Mouse (Mus musculus): ENCODE measurements at regions not wholly inside any gene's neighbourhood (a gene's known extent, or its start where the extent isn't known, plus 50 kb on each side); places are given as distances from the start of the nearest gene placed in this dataset.
A peak's percentile ranks its signal among the peaks of the same experiment; 100 is the strongest.

DNA sequence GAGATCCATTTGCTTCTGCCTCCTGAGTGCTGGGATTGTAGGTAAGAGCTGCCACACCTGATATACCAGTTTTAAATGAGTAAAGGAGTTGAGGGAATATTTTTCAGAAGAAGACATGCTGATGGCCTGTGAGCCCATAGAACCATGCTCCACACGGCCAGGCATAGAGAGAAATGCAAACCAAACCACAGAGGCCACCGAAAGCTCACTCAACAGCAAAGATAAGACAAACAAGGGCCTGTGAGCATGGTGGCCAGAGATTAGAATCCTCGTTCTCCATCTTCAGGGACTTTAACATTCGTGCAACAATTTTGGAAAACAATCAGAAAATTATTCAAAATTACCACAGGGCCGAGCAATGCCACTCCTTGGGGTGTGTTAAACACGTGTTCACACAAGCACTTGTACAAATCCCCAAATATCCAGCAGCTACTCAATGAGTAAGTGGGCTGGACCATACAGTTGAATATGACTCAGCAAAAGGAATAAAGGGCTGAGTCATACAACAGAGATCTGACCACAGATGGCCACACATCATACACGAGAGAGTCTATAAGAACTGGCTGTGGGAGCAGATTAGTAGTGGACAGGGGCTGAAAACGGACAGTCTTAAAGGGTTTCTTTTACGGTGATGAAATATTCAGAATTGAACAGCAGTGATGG is 147.8 kb upstream of the Dapk1 start:
- H3K4me3 ChIP-seq (replicated peaks; ENCODE audit: low read length): no peak overlapping the region
- no peaks in the 10 kb centered on the region for H3K27me3 ChIP-seq (replicated peaks; ENCODE audit: control insufficient read depth, insufficient read depth, low read length)
- H3K9ac ChIP-seq (replicated peaks; ENCODE audit: low read depth, low read length): no peak overlapping the region
- no peaks in the 10 kb centered on the region for H3K36me3 ChIP-seq (ENCODE audit: control insufficient read depth, insufficient read depth)
- no peak overlapping the region for H3K4me2 ChIP-seq (ENCODE audit: low read length)
- H3K4me1 ChIP-seq (replicated peaks; ENCODE audit: control insufficient read depth, insufficient read depth, low read length): no peaks in the 10 kb centered on the region
- WGBS: 93% methylated on average over 9 of the region's 9 CpGs
- H3K27ac ChIP-seq (ENCODE audit: low read length): no peak overlapping the region
- H3K9me3 ChIP-seq (ENCODE audit: control insufficient read depth, low read length): no peaks in the 10 kb centered on the region
- no peak for ATAC-seq

DNA sequence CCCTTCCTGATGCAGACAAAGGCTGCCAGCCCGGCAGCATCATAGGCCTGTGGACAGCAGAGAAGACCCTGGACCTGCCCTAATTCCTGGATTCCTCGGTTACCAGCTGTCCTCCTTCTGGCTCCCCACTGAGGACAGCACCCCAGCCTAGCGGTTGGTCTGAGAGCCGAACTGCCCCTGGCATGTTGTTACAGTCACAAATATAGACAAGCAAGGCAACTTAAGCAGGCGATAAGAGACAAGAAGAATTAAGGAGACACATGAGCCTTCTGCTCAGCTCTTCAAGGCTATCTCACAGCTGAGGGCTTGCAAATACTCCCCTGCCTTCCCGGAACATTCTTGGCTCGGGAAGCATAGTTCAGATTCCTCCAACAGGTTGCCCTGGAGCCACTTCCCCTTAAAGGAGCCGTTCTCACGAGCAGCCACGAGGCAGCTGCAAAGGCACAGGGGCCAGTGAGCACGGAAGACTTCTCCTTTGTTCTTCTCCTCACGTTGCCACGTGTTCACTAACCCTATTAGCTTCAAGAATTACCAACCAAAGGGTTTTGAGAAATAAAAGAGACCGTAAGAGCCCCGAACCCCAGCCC is 146.6 kb upstream of the Dapk1 start:
- Histone ChIP-seq H3K4me1 (replicated peaks; ENCODE audit: control insufficient read depth, insufficient read depth, low read length) (no peaks in the 10 kb centered on the region), H3K4me2 (ENCODE audit: low read length) (no peak overlapping the region), H3K36me3 (ENCODE audit: control insufficient read depth, insufficient read depth) (no peaks in the 10 kb centered on the region), H3K4me3 (replicated peaks; ENCODE audit: low read length) (no peak overlapping the region), H3K27me3 (replicated peaks; ENCODE audit: control insufficient read depth, insufficient read depth, low read length) (no peaks in the 10 kb centered on the region), H3K9ac (replicated peaks; ENCODE audit: low read depth, low read length) (no peak overlapping the region), H3K9me3 (ENCODE audit: control insufficient read depth, low read length) (no peaks in the 10 kb centered on the region), H3K27ac (ENCODE audit: low read length) (no peak overlapping the region)
- ATAC-seq: no peak
- WGBS: 27% methylated on average over 15 of the region's 15 CpGs

DNA sequence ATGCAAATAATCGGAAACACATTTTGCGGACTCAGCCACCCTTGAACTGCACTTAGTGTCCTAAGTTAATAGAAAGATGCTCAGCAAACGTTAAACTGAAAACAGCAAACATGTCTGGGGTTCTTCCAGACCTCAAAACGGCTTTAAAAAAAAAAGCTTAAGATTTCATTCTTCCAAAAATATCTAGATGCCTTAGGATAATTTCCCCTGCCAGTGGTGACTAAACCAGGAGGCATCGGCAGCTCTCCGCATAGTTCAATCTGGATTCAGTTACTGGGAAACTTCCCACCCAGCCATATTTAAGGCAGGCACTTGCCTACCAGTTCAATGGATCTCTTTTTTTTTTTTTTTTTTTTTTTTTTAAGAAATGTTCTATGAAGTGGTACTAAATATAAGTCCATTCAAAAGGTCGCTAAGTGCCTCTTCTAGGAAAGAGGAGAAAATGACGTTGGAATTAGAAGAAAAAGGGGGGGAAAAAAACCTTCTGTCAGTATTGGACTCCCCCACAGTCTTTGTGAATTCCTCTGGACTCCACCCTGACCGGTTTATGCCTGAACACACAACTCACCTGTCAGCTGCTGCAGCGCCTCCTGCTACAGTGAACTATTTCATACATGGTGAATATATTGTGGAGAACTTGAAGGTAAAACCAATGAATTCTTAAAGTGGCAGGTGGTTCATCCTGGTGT is 145.7 kb upstream of the Dapk1 start:
- WGBS: 81% methylated on average over 10 of the region's 10 CpGs
- no peak overlapping the region for H3K4me3 ChIP-seq (replicated peaks; ENCODE audit: low read length)
- H3K9me3 ChIP-seq (ENCODE audit: control insufficient read depth, low read length): no peaks in the 10 kb centered on the region
- H3K36me3 ChIP-seq (ENCODE audit: control insufficient read depth, insufficient read depth): no peaks in the 10 kb centered on the region
- H3K27me3 ChIP-seq (replicated peaks; ENCODE audit: control insufficient read depth, insufficient read depth, low read length): no peaks in the 10 kb centered on the region
- H3K4me2 ChIP-seq (ENCODE audit: low read length): no peak overlapping the region
- no peak overlapping the region for H3K9ac ChIP-seq (replicated peaks; ENCODE audit: low read depth, low read length)
- no peak for ATAC-seq
- H3K27ac ChIP-seq (ENCODE audit: low read length): no peak overlapping the region
- H3K4me1 ChIP-seq (replicated peaks; ENCODE audit: control insufficient read depth, insufficient read depth, low read length): no peaks in the 10 kb centered on the region

DNA sequence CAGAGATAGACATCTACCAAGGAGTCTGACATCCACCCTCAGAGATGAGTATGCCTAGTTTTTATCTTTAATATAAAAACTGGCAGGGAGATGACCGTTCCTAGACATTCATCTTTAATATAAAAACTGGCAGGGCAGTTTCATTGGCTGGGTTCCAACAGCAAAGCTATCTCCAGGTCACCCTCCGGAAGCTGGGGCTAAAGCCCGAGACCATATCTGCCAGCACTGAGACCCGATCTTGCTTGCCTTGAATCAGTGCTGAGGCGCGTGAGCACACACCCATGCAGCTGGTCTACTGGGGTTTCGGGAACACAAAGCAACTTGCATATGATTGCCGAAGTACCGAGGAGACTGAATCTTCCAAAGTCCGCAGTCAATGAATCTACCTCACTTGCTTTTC is 144.5 kb upstream of the Dapk1 start:
- Histone ChIP-seq H3K27me3 (replicated peaks; ENCODE audit: control insufficient read depth, insufficient read depth, low read length) (no peaks in the 10 kb centered on the region), H3K4me3 (replicated peaks; ENCODE audit: low read length) (no peak overlapping the region), H3K4me1 (replicated peaks; ENCODE audit: control insufficient read depth, insufficient read depth, low read length) (no peaks in the 10 kb centered on the region), H3K4me2 (ENCODE audit: low read length) (no peak overlapping the region), H3K9ac (replicated peaks; ENCODE audit: low read depth, low read length) (no peak overlapping the region), H3K36me3 (ENCODE audit: control insufficient read depth, insufficient read depth) (no peaks in the 10 kb centered on the region), H3K9me3 (ENCODE audit: control insufficient read depth, low read length) (no peaks in the 10 kb centered on the region), H3K27ac (ENCODE audit: low read length) (no peak overlapping the region)
- 96% methylated on average over 10 of the region's 10 CpGs for WGBS
- no peak for ATAC-seq

DNA sequence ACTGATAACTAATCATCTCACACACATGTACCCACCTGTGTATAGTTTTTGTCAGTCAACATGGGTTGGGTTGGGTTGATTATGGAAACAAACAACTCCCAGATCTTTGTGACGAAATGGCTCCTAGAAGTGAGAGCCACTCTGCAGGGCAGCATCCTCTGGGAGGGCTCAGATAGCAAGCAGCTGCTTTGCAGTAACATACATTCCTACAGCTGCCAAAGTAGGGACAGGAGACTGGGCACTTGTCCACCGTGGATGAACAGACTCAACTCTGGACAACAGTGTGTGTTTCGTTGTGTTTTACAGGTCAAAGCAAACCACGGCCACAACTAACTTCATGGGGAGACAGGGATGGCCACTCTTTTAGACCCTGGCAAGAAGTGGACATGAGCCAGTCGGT is 142.7 kb upstream of the Dapk1 start:
- Histone ChIP-seq H3K27ac (ENCODE audit: low read length) (no peak overlapping the region), H3K4me3 (replicated peaks; ENCODE audit: low read length) (no peak overlapping the region), H3K4me2 (ENCODE audit: low read length) (no peak overlapping the region), H3K4me1 (replicated peaks; ENCODE audit: control insufficient read depth, insufficient read depth, low read length) (no peaks in the 10 kb centered on the region), H3K9me3 (ENCODE audit: control insufficient read depth, low read length) (no peaks in the 10 kb centered on the region), H3K27me3 (replicated peaks; ENCODE audit: control insufficient read depth, insufficient read depth, low read length) (no peaks in the 10 kb centered on the region), H3K9ac (replicated peaks; ENCODE audit: low read depth, low read length) (no peak overlapping the region), H3K36me3 (ENCODE audit: control insufficient read depth, insufficient read depth) (no peaks in the 10 kb centered on the region)
- no peak for ATAC-seq
- 88% methylated on average over 5 of the region's 5 CpGs for WGBS

DNA sequence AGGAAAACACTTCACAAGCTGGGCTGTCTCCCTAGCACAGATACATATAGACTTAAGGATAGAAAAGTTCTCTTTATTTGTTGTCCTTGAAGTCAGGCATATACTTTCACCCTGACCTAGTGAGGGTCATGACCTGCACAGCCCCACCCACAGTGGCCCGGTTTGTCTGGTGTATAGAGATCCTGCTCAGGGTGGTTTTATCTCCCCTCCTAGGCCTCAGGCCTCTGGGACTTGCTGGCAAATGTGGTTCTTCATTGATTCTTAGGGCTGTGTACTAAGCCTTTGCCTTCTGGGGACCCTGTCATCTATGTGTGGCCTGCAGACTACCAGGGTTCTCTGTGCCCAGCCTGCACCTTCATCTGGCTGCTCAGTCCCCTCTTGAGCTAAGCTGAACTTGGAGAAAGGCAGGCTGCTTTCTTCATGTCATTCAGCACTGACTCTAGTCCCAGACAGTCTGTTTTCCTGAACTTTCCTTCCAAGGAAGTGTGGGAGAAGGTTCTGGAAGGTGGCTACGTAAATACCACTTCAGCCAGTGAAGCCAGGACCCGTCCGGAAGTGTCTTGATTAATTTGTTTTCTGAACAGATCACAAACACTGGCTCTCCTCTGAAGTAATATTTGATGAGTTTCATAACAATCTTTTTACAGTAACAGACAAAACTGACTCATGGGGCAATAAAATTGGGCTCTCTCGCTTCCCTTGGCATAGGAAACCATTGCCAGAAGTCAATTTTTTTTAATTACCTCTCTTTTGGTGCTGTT is 135.0 kb upstream of the Dapk1 start:
- WGBS: 91% methylated on average over 5 of the region's 5 CpGs

DNA sequence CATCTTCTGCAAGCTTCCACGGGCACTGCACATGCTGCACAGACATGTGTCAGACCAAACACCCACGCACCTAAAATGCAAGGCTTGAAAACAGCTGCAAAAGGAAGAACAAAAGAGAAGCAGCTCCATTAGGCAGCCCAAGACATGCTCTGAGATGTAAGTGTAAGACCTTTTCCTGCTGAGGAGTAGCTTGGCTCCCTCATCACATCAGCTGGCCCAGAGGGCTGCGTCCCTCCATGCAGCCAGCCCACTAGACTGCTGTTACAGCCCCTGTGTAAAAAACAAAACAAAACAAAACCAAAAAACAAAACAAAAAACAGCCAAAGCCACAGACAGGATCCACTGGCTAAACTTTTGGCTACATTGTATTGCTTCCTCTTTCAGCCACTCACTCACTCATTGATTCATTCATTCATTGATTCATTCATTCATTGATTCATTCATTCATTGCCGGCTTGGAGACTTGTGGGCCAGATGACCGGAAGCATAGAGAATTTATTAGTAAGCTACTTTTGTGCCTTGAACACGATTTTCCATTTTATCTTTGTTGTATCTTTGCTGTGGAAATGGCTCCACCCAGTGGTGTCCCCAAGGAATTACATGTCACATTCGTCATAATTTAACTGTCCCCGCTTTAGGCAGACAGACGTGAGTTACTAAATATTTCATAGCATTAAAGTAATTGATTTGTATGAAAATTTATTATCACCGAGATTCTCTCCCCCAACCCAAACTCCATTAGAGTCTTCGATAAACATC is 133.7 kb upstream of the Dapk1 start:
- Histone ChIP-seq H3K9me3 (ENCODE audit: control insufficient read depth, low read length) (no peaks in the 10 kb centered on the region), H3K4me3 (replicated peaks; ENCODE audit: low read length) (no peak overlapping the region), H3K27me3 (replicated peaks; ENCODE audit: control insufficient read depth, insufficient read depth, low read length) (no peaks in the 10 kb centered on the region), H3K4me1 (replicated peaks; ENCODE audit: control insufficient read depth, insufficient read depth, low read length) (0 out of 2 replicates have a peak, but pooled peaks cover 3% of the 10 kb centered on the region), H3K4me2 (ENCODE audit: low read length) (no peak overlapping the region), H3K36me3 (ENCODE audit: control insufficient read depth, insufficient read depth) (no peaks in the 10 kb centered on the region), H3K27ac (ENCODE audit: low read length) (no peak overlapping the region), H3K9ac (replicated peaks; ENCODE audit: low read depth, low read length) (no peak overlapping the region)
- WGBS: 17% methylated on average over 11 of the region's 11 CpGs
- peak; percentile 49; the same call in 1 of the 2 replicates for ATAC-seq

More for the DNA sequence above, 135.0 kb upstream of the Dapk1 start:
- H3K27me3 ChIP-seq (replicated peaks; ENCODE audit: control insufficient read depth, insufficient read depth, low read length): no peaks in the 10 kb centered on the region
- H3K9me3 ChIP-seq (ENCODE audit: control insufficient read depth, low read length): no peaks in the 10 kb centered on the region
- no peak overlapping the region for H3K27ac ChIP-seq (ENCODE audit: low read length)
- no peaks in the 10 kb centered on the region for H3K36me3 ChIP-seq (ENCODE audit: control insufficient read depth, insufficient read depth)
- H3K9ac ChIP-seq (replicated peaks; ENCODE audit: low read depth, low read length): no peak overlapping the region
- no peak overlapping the region for H3K4me3 ChIP-seq (replicated peaks; ENCODE audit: low read length)
- no peak for ATAC-seq
- H3K4me2 ChIP-seq (ENCODE audit: low read length): no peak overlapping the region
- H3K4me1 ChIP-seq (replicated peaks; ENCODE audit: control insufficient read depth, insufficient read depth, low read length): 0 out of 2 replicates have a peak, but pooled peaks cover 3% of the 10 kb centered on the region

DNA sequence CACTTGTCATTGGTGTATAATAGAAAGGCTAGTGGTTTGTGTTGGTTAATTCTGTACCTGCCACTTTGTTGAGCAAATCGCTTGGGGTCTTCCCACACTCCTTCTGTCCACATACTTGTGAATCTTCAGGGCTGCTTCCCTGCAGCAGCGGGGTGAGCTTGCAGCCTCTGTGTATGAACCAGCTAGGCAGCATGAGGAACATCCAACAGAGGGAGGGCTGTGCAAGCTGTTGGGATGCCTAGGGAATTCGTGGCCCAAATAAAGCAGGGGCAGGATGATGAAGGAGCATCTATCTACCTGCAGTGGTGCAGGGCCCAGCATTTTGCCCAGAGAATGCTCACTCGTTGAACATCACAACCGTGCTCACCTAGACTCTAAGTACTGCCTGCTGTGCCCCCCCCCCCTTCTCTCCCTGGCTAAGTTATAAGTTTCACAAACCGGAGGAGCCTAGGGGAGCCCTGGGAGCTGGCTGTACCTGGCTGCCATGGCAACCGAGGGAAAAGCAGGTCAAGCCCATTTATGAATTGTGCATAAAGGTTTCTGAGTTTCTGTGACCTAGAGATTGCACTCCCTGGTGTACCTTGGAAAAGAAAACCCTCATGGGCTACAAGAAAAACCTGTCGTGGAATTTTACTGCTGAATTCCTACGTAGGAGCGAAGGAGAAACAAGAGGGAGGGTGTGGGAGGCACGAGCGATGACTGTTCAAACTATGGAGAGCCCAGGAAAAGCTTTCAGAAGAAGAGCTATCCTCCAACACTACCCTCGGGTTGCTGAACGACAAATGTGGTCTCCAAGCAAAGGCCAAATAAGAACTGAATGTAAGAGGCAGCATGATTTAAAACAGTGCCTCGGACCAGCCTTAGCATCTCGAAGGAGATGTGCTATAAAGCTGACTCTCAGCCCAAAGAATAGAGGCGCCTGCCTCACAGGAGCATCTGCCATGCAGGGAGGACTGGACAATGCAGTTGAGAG is 131.0 kb upstream of the Dapk1 start:
- H3K4me2 ChIP-seq (ENCODE audit: low read length): no peak overlapping the region
- H3K4me3 ChIP-seq (replicated peaks; ENCODE audit: low read length): no peak overlapping the region
- ATAC-seq: no peak
- WGBS: 73% methylated on average over 17 of the region's 17 CpGs
- H3K9me3 ChIP-seq (ENCODE audit: control insufficient read depth, low read length): no peaks in the 10 kb centered on the region
- H3K27me3 ChIP-seq (replicated peaks; ENCODE audit: control insufficient read depth, insufficient read depth, low read length): no peaks in the 10 kb centered on the region
- no peak overlapping the region for H3K27ac ChIP-seq (ENCODE audit: low read length)
- H3K4me1 ChIP-seq (replicated peaks; ENCODE audit: control insufficient read depth, insufficient read depth, low read length): peaks cover 3% of the 10 kb centered on the region; the same call in 1 of the 2 replicates
- H3K9ac ChIP-seq (replicated peaks; ENCODE audit: low read depth, low read length): no peak overlapping the region
- H3K36me3 ChIP-seq (ENCODE audit: control insufficient read depth, insufficient read depth): no peaks in the 10 kb centered on the region

Measured in forebrain, embryonic 16.5 days (tissue).